Mouse (Mus musculus): ENCODE data around the gene Ntsr2.

The Ntsr2 gene

GRCm38 (mm10) chr12:16653332-16654093 lies at the start of gene Ntsr2:
Gene Ntsr2, plus strand, starts transcription at chr12:16653382.
- peak; percentile 79 for DNase-seq (ENCODE audit: low read depth, low spot score)

- DNase-seq (ENCODE audit: low read depth, low spot score) = no peak
Measured at GRCm38 (mm10) chr12:16605624-16606023, 47.6 kb upstream of the Ntsr2 start.

- no peak for DNase-seq (ENCODE audit: low read depth, low spot score)
Measured at GRCm38 (mm10) chr12:16610936-16611335, 42.2 kb upstream of the Ntsr2 start, which contains the start of gene Lpin1. Gene Lpin1, minus strand, starts transcription at chr12:16610966.

- no peak for DNase-seq (ENCODE audit: low read depth, low spot score)
Measured at GRCm38 (mm10) chr12:16614556-16614955, 38.6 kb upstream of the Ntsr2 start.

- DNase-seq (ENCODE audit: low read depth, low spot score) = no peak
Measured at GRCm38 (mm10) chr12:16615738-16616137, 37.4 kb upstream of the Ntsr2 start.

- peak; percentile 71 for DNase-seq (ENCODE audit: low read depth, low spot score)
Measured at GRCm38 (mm10) chr12:16618512-16619274, 34.5 kb upstream of the Ntsr2 start.

- DNase-seq (ENCODE audit: low read depth, low spot score) = no peak
Measured at GRCm38 (mm10) chr12:16619453-16619852, 33.7 kb upstream of the Ntsr2 start.

GRCm38 (mm10) chr12:16620230-16620629 lies 33.0 kb upstream of the Ntsr2 start:
- no peak for DNase-seq (ENCODE audit: low read depth, low spot score)

GRCm38 (mm10) chr12:16630152-16630865 lies 22.9 kb upstream of the Ntsr2 start:
- DNase-seq (ENCODE audit: low read depth, low spot score) = no peak

- DNase-seq (ENCODE audit: low read depth, low spot score) = no peak
Measured at GRCm38 (mm10) chr12:16630866-16631185, 22.4 kb upstream of the Ntsr2 start.

GRCm38 (mm10) chr12:16631423-16631822 lies 21.8 kb upstream of the Ntsr2 start:
- DNase-seq (ENCODE audit: low read depth, low spot score) = no peak

- no peak for DNase-seq (ENCODE audit: low read depth, low spot score)
Measured at GRCm38 (mm10) chr12:16633235-16633634, 19.9 kb upstream of the Ntsr2 start.

- peak; percentile 71 for DNase-seq (ENCODE audit: low read depth, low spot score)
Measured at GRCm38 (mm10) chr12:16634075-16634813, 18.9 kb upstream of the Ntsr2 start.

- no peak for DNase-seq (ENCODE audit: low read depth, low spot score)
Measured at GRCm38 (mm10) chr12:16635816-16636215, 17.4 kb upstream of the Ntsr2 start.

GRCm38 (mm10) chr12:16639078-16639771 lies 14.0 kb upstream of the Ntsr2 start:
- DNase-seq (ENCODE audit: low read depth, low spot score) = peak; percentile 22

- DNase-seq (ENCODE audit: low read depth, low spot score) = no peak
Measured at GRCm38 (mm10) chr12:16640075-16640474, 13.1 kb upstream of the Ntsr2 start.

- no peak for DNase-seq (ENCODE audit: low read depth, low spot score)
Measured at GRCm38 (mm10) chr12:16642000-16642399, 11.2 kb upstream of the Ntsr2 start.

GRCm38 (mm10) chr12:16643508-16644345 lies 9.5 kb upstream of the Ntsr2 start:
- no peak for DNase-seq (ENCODE audit: low read depth, low spot score)

- no peak for DNase-seq (ENCODE audit: low read depth, low spot score)
Measured at GRCm38 (mm10) chr12:16644698-16645097, 8.5 kb upstream of the Ntsr2 start.

GRCm38 (mm10) chr12:16646780-16647409 lies 6.3 kb upstream of the Ntsr2 start:
- DNase-seq (ENCODE audit: low read depth, low spot score) = no peak

Measured in mesoderm, embryonic 11.5 days (tissue).